Mouse (Mus musculus) olfactory bulb, adult 2 months (tissue): Measurements from ENCODE around the gene Stab1. TPM values are rescaled to one million over a fixed set of nuclear protein-coding genes. Genes with fewer than 3 reads are reported as not detected.

Experiments
- H3K27ac ChIP-seq: fragments of 200-500 bp; 2 replicates; pipeline ENCODE4 v1.5.1; 2012; ENCODE audit warnings: low read depth, low read length; ENCODE audit not compliant: insufficient read depth
- H3K4me1 ChIP-seq: fragments of 200-500 bp; 2 replicates; pipeline ENCODE4 v1.6.1; 2012; ENCODE audit warnings: low read length; ENCODE audit not compliant: control insufficient read depth, insufficient read depth
- H3K4me3 ChIP-seq: fragments of 200-500 bp; 2 replicates; pipeline ENCODE4 v1.5.1; 2012; ENCODE audit warnings: mild to moderate bottlenecking, low read depth, low read length, moderate library complexity; ENCODE audit not compliant: insufficient read depth
- CTCF ChIP-seq: fragments of 200-500 bp; IDR thresholded peaks from 2 replicates; pipeline ENCODE4 v1.5.1; 2012; ENCODE audit warnings: low read depth, mild to moderate bottlenecking, low read length, moderate library complexity; ENCODE audit not compliant: insufficient read depth
- POLR2A ChIP-seq: fragments of 200-500 bp; IDR thresholded peaks from 2 replicates; pipeline ENCODE4 v1.6.1; 2012; ENCODE audit warnings: mild to moderate bottlenecking, low read depth, low read length, moderate library complexity; ENCODE audit not compliant: insufficient read depth
- WGBS: fragments of 180-500 bp; shearing (Covaris S2); methylation state at CpG from one replicate; pipeline ENCODE4 v1.1.7; 2018; 5-methylcytosine and 5-hydroxymethylcytosine counted together
- polyA plus RNA-seq: library from polyadenylated mRNA; stranded (reverse); fragments of >200 nt; gene quantifications from 2 replicates; pipeline ENCODE4 v1.2.4, GENCODE M21; 2012; ENCODE audit warnings: low replicate concordance; ENCODE audit not compliant: missing spikeins, insufficient read depth, insufficient read length

The Stab1 gene
- polyA plus RNA-seq, 1 experiment = not detected

GRCm38 (mm10) chr14:31164067-31164466, 4.4 kb downstream of the Stab1 start:
- TF ChIP-seq CTCF (no peak), POLR2A (no peak)
- Histone ChIP-seq H3K27ac (no peak overlapping the region), H3K4me3 (no peak overlapping the region), H3K4me1 (peaks cover 12% of the 10 kb centered on the region)
- WGBS = 80% methylated on average over 8 of the region's 8 CpGs

DNA sequence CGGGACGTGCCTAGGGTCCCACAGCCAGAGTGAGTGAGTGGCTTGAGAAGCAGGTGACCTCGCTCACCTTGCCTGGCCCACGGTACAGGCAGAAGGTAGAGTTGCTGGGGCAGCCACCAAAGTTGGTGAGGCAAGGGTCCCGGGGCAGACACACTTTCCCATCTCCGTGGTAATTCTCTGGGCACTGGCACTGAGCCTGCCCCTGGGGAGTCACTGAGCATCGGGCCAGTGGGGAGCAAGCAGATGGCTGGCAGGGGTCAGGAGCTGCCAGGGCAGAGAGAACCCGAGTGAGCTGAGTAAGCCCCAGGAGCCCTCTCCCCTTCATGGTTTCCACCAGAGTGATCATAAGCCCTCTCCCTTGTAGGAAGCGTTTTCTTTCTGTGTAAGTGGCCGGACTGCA, 6.8 kb downstream of the Stab1 start:
- Histone ChIP-seq H3K4me3 (no peak overlapping the region), H3K27ac (no peak overlapping the region), H3K4me1 (peaks cover 12% of the 10 kb centered on the region)
- TF ChIP-seq CTCF = no peak
- TF ChIP-seq POLR2A = no peak
- 53% methylated on average over 10 of the region's 10 CpGs for WGBS

DNA sequence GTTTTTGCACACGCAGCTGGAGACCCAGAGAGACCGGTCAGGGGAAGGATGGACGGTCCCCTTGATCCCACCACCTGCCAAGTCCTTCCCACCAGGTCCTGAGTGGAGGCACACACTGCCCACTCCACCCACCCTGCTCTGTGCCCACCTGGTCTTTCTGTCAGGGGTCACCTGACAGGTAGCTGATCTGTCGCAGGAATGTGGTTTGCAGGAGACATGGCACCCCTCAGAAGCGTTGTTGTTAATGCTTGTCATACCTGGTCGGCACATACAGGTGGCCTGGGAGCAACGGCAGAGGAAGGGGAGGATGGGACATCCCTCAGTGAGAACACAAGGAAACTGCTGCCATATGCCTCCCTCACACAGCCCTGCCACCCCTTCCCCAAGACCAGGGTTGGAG, 7.2 kb downstream of the Stab1 start:
- no peak for TF ChIP-seq CTCF
- TF ChIP-seq POLR2A = no peak
- H3K4me3 ChIP-seq = no peak overlapping the region
- peaks cover 9% of the 10 kb centered on the region for H3K4me1 ChIP-seq
- no peak overlapping the region for H3K27ac ChIP-seq
- 92% methylated on average over 7 of the region's 7 CpGs for WGBS

- H3K4me1 ChIP-seq = peaks cover 7% of the 10 kb centered on the region
- WGBS = 82% methylated on average over 27 of the region's 27 CpGs
- H3K27ac ChIP-seq = no peak overlapping the region
- TF ChIP-seq POLR2A (no peak), CTCF (no peak)
- H3K4me3 ChIP-seq = no peak overlapping the region
Measured at GRCm38 (mm10) chr14:31160196-31161150, 8.0 kb downstream of the Stab1 start.

DNA sequence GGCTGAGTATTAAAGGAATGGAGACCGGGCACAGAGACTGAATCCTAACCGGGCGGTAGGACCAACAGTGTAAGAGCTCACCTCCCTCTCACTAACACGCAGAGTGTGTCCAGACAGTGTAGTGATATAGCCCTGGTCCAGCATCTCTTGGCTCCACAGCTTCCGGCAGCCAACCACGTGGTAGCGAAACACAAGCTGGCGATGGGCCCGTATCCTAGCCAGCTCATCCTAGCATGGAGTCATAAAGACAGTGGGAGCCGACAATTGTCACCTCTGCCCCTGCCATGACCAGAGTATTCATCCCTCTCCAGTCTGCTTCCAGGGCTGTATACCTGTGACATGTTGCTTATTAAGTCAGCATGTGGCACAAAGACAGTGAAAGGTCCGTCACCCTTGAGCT, 22.7 kb downstream of the Stab1 start:
- no peak overlapping the region for H3K4me3 ChIP-seq
- TF ChIP-seq CTCF (no peak), POLR2A (no peak)
- WGBS = 91% methylated on average over 11 of the region's 11 CpGs
- H3K4me1 ChIP-seq = no peaks in the 10 kb centered on the region
- no peak overlapping the region for H3K27ac ChIP-seq

GRCm38 (mm10) chr14:31141011-31141410, 27.4 kb downstream of the Stab1 start:
- Histone ChIP-seq H3K4me1 (0 out of 2 replicates have a peak, but pooled peaks cover 3% of the 10 kb centered on the region), H3K4me3 (no peak overlapping the region), H3K27ac (no peak overlapping the region)
- WGBS = 97% methylated on average over 14 of the region's 14 CpGs
- TF ChIP-seq POLR2A (no peak), CTCF (no peak)

DNA sequence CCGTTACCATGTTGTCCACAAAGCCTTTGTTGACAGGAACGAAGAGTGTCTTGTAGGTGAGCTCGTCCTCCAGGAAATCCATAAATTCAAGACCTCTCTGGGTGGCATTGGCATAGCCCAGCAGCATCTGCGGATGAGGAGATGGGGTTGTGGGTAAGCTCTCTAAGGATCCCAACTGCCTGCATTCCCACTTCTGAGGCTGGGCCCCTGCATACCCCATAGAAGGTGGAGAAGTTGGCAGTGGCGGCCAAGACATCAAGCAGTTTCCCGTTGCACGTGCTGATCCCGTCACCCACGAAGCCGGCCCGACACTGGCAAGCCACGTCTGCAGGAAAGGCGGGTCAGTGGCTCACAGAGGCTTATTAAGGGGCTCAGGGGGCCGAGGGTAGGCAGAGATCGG, 28.3 kb downstream of the Stab1 start:
- 89% methylated on average over 15 of the region's 15 CpGs for WGBS
- no peak overlapping the region for H3K4me3 ChIP-seq
- no peak overlapping the region for H3K27ac ChIP-seq
- no peak for TF ChIP-seq CTCF
- no peak for TF ChIP-seq POLR2A
- H3K4me1 ChIP-seq = 0 out of 2 replicates have a peak, but pooled peaks cover 3% of the 10 kb centered on the region

DNA sequence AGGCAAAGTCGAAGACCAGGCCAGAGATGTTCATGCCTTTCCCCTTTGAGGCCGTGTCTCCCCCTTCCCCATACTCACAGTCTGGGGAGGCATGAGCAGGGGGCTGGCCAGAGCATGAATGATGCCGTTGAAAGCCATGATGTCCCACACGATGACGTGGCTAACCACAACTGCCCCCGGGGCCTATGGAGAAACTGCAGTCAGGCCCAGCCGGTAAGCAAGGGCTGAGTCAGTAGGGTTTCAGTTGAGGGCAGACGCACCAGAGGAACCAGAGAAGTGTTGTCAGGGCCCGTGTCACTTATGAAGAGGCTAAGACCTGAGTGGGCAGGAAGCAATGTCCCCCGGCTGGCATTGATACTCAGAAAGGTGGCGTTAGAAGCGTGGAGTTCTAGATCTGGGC, 28.8 kb downstream of the Stab1 start:
- Histone ChIP-seq H3K27ac (no peak overlapping the region), H3K4me3 (no peak overlapping the region), H3K4me1 (peaks cover 3% of the 10 kb centered on the region; the same call in 1 of the 2 replicates)
- 90% methylated on average over 12 of the region's 12 CpGs for WGBS
- TF ChIP-seq POLR2A (no peak), CTCF (no peak)

DNA sequence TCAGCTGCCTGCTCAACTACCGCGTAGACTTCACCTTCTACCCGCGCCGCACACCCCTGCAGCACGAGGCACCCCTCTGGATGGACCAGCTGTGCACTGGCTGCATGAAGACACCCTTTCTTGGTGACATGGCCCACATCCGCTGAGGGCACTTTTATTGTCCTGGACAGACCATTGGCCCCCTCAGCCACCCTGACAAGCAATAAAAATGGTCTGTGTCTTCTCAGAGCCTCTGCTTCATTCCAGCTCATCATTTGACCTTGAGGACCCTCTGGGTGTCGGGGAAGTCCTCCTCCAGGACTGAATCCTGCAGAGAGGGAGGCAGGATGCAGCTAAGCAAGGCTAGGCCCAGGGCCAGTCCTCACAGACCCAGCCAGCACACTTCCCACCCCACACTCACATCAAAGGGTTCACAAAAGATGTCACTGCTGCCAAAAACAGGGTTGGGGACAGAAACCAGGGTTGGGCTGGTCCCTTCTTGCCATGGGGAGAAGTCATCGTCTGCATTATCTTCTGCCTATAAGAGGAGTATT, 29.5 kb downstream of the Stab1 start:
- Histone ChIP-seq H3K4me3 (no peak overlapping the region), H3K4me1 (peaks cover 8% of the 10 kb centered on the region), H3K27ac (no peak overlapping the region)
- TF ChIP-seq POLR2A (no peak), CTCF (no peak)
- 89% methylated on average over 9 of the region's 9 CpGs for WGBS
